Mouse (Mus musculus) megakaryocyte, embryonic 14.5 days (primary cell): ENCODE measurements around the gene Itpk1.

ENCODE experiments used
- FLI1 ChIP-seq: IDR thresholded peaks from 2 replicates; pipeline ENCODE4 v1.6.1; 2012; ENCODE audit warnings: low read length, inconsistent platforms, mixed read lengths
- GATA1 ChIP-seq: IDR thresholded peaks from 3 replicates; pipeline ENCODE4 v1.6.1; 2012; ENCODE audit warnings: mixed read lengths, low read length, inconsistent platforms, borderline replicate concordance

- TF ChIP-seq GATA1, result no peak
- TF ChIP-seq FLI1, result no peak
These were observed 6.2 kb upstream of the Itpk1 start for GRCm38 (mm10) chr12:102710851-102711375.
